Mouse (Mus musculus) midbrain, embryonic 15.5 days (tissue): ENCODE results near the gene Prx. TPM values are rescaled to one million over a fixed set of nuclear protein-coding genes. Genes with fewer than 3 reads are reported as not detected.
"Not testable (repeated sequence)": the region's sequence is repeated elsewhere in the genome, so short reads cannot be mapped to it uniquely, and the experiment has no call there.

Experiments
- ATAC-seq: fragments of 200-750 bp; cut with Nextera tagmentation; replicated peaks from 2 replicates; pipeline ENCODE4 v1.8.0; 2017; ENCODE audit warnings: moderate TSS enrichment
- H3K27ac ChIP-seq: fragments of 300-500 bp; sonication (generic); 2 replicates; pipeline ENCODE4 v1.5.1; 2015; ENCODE audit warnings: mild to moderate bottlenecking, inconsistent platforms
- H3K27me3 ChIP-seq: fragments of 300-500 bp; sonication (generic); replicated peaks from 2 replicates; pipeline ENCODE4 v1.6.1; 2015; ENCODE audit warnings: inconsistent platforms
- H3K36me3 ChIP-seq: fragments of 300-500 bp; sonication (generic); replicated peaks from 2 replicates; pipeline ENCODE4 v1.6.1; 2015; ENCODE audit warnings: inconsistent platforms
- H3K4me1 ChIP-seq: fragments of 300-500 bp; sonication (generic); 2 replicates; pipeline ENCODE4 v1.6.1; 2015; ENCODE audit warnings: inconsistent platforms
- H3K4me2 ChIP-seq: fragments of 300-500 bp; sonication (generic); 2 replicates; pipeline ENCODE4 v1.6.1; 2015; ENCODE audit warnings: inconsistent platforms, mild to moderate bottlenecking, moderate library complexity
- H3K4me3 ChIP-seq: fragments of 300-500 bp; sonication (generic); 2 replicates; pipeline ENCODE4 v1.5.1; 2015; ENCODE audit warnings: mild to moderate bottlenecking, inconsistent platforms
- H3K9ac ChIP-seq: fragments of 300-500 bp; sonication (generic); 2 replicates; pipeline ENCODE4 v1.6.1; 2015; ENCODE audit warnings: mild to moderate bottlenecking, inconsistent platforms
- H3K9me3 ChIP-seq: fragments of 300-500 bp; sonication (generic); 2 replicates; pipeline ENCODE4 v1.6.1; 2016; ENCODE audit warnings: inconsistent platforms
- WGBS: fragments of 180-500 bp; shearing (Covaris S2); methylation state at CpG from one replicate; pipeline ENCODE4 v1.1.7; 2015; ENCODE audit warnings: mixed read lengths; 5-methylcytosine and 5-hydroxymethylcytosine counted together
- polyA plus RNA-seq: library from polyadenylated mRNA; unstranded; fragments of >200 nt; fragmentation: Nextera tagmentation; extraction: Ambion mirVana; gene quantifications from 2 replicates; pipeline ENCODE4 v1.2.1, GENCODE M21; 2015

Prx gene
- polyA plus RNA-seq, 1 experiment from 2014 or later, result 1.6 TPM

DNA sequence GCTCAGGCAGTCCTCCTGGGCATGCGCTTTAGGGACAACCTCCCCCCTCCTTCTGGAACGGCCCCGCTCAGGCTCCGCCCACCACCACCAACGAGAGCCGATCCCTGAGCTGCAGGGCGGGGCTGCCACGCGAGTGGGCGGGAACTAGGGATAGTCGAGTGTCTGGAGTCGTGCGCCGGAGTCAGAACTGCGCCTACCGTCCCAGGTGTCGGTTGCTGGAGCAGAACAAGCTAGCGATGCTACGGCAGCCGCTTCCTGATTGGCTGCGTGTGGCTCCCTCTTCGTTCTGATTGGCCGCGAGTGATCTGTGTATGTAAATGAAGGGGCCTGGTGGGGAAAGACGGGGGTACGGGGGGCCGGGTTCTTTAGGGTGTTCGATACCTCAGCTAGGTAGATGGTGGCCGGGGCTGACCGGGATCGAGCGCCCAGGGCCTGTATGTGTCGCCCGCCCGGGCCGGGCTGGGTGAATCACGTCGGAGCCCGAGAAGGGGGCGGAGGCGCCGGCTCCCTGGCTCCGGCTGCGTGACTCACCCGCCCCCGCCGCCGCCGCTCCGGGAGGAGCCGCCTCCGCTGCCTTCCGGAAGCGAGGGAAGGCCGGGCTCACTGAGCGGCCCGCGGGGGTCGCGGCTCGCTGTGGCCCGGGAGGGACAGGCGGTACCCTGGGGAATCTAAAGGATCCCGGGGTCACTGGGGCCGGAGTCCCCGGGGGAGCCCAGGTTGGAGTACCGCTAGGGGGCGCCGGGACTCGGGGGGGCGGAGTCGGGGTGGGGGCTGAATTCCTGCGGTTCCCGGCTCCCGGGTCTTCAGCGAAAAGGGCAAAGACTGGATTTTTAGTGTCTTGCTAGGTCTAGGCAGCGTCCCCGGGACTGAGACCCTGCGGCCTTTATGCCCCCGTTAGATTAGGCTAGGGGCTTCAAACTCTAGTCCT, 12.1 kb upstream of the Prx start, which contains the start of gene Sertad1:
TSS of gene Sertad1 (plus strand) at position 141 of the 928 bp plus-strand sequence.
- ATAC-seq, result peak; percentile 98
- Histone ChIP-seq H3K9me3 (no peaks in the 10 kb centered on the region), H3K36me3 (no peaks in the 10 kb centered on the region), H3K27me3 (peaks cover 8% of the 10 kb centered on the region; the same call in 1 of the 2 replicates), H3K4me1 (peaks cover 14% of the 10 kb centered on the region), H3K4me2 (peak within 1 kb of the TSS; percentile 64), H3K4me3 (peak within 1 kb of the TSS; percentile 68), H3K9ac (peak within 1 kb of the TSS; percentile 64), H3K27ac (peak within 1 kb of the TSS; percentile 85)
- under 1% methylated on average over 79 of the region's 80 CpGs for whole genome bisulfite sequencing

DNA sequence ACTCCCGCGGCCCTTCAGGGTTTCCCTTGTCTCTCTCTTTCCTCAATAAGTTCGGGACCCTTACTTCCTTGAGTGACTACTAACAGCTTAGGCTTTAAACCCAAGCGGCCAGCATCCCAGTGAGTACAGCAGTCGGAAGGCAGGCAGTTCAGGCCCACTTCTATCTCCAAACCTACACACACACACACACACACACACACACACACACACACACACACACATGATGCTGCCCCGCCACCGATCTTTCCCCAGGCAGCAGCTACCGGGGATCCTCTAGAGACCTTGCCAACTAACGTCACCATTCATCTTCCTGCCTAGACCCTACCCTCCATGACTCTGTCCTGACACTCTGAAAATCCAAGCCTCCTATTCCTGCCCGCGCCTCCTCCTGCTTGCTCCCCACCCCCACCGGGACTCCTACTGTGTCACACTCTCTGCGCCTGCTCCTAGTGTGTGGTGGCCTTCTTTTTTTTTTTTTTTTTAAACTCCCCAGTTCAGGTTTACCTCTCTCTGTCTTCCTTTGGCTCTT, 11.3 kb upstream of the Prx start:
- Histone ChIP-seq H3K27ac (peak overlapping the region; percentile 85), H3K4me1 (peaks cover 14% of the 10 kb centered on the region), H3K4me3 (peak overlapping the region; percentile 68), H3K36me3 (no peaks in the 10 kb centered on the region), H3K9me3 (no peaks in the 10 kb centered on the region), H3K27me3 (peaks cover 8% of the 10 kb centered on the region; the same call in 1 of the 2 replicates), H3K4me2 (peak overlapping the region; percentile 64), H3K9ac (peak overlapping the region; percentile 64)
- whole genome bisulfite sequencing, result 6% methylated on average over 13 of the region's 13 CpGs
- no peak for ATAC-seq

DNA sequence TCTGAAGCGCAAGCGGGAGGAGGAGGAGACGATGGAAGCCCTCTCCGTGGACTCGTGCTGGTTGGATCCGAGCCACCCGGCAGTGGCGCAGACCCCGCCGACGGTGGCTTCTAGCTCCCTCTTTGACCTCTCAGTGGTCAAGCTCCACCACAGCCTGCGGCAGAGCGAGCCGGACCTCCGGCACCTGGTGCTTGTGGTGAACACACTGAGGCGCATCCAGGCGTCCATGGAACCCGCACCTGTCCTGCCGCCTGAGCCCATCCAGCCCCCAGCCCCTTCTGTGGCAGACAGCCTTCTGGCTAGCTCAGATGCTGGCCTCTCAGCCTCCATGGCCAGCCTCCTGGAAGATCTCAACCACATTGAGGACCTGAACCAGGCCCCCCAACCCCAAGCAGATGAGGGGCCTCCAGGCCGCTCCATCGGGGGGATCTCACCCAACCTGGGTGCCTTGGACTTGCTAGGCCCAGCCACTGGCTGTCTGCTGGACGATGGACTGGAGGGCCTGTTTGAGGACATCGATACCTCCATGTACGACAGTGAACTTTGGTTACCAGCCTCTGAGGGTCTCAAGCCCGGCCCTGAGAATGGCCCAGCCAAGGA, 9.8 kb upstream of the Prx start:
- H3K9me3 ChIP-seq, result no peaks in the 10 kb centered on the region
- WGBS, result 91% methylated on average over 25 of the region's 25 CpGs
- H3K9ac ChIP-seq, result no peak overlapping the region
- no peak for ATAC-seq
- peaks cover 14% of the 10 kb centered on the region for H3K4me1 ChIP-seq
- no peak overlapping the region for H3K4me3 ChIP-seq
- H3K4me2 ChIP-seq, result no peak overlapping the region
- H3K36me3 ChIP-seq, result no peaks in the 10 kb centered on the region
- peaks cover 8% of the 10 kb centered on the region; the same call in 1 of the 2 replicates for H3K27me3 ChIP-seq
- no peak overlapping the region for H3K27ac ChIP-seq

DNA sequence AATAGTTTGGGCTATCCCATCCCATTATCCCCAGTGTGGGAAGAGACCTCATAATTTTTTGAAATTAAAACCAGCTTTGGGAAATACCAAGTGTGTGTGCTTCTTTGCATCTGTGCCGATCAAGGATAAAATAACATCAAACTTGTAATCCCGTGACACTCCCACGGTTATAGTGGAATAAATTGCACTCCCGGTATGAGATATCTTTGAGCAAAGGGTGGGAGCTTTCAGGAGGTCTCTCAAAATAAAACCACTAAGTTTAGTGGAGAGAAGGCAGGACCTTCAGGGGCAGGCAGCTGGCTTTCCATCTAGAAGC, 8.9 kb upstream of the Prx start:
- Histone ChIP-seq H3K9me3 (no peaks in the 10 kb centered on the region), H3K27me3 (peaks cover 8% of the 10 kb centered on the region; the same call in 1 of the 2 replicates), H3K4me2 (peak overlapping the region; percentile 47), H3K27ac (peak overlapping the region; percentile 44), H3K4me3 (peak overlapping the region; percentile 24), H3K4me1 (peaks cover 14% of the 10 kb centered on the region), H3K36me3 (no peaks in the 10 kb centered on the region), H3K9ac (no peak overlapping the region)
- WGBS, result 43% methylated on average over 4 of the region's 4 CpGs
- ATAC-seq, result no peak

DNA sequence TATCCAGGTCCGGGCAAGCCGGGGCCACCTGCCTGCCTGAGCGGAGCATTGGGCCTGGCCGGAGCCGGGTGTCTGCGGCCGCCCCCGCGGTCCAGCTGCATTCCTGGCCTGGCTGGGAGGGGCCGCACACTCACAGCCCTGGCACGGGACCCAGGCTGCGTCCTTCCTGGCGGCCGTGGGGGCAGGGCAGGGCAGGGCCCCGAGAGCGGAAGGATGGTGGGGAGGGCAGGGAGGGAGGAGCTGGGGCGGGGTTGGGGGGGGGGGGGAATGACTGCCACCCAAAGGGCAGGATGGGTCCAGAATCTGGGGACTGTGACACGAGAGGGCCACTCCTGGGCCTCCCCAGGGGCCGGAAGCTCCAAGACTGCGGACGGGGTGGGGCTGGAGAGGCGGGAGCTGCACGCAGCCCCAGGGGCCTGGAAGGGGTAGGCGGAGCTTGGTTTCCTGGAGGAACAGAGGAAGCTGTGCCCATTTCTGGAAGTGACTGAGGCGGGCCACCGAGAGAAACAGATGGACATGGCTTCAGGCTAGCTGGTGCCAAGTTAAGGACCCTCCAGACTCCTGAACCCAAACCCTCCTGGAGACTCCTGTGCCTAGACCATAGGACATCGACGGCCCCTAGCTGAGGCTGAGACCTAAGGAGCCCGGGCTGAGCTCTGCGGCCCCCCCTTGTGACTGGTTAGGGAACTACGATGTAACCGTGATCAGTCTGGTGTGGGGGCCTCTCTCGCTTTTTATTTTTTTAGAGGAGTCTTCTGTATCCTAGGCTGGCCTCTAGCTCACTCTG, 8.4 kb upstream of the Prx start:
- peak overlapping the region; percentile 44 for H3K27ac ChIP-seq
- H3K4me3 ChIP-seq, result peak overlapping the region; percentile 24
- no peak overlapping the region for H3K9ac ChIP-seq
- H3K36me3 ChIP-seq, result no peaks in the 10 kb centered on the region
- no peak for ATAC-seq
- peak overlapping the region; percentile 47 for H3K4me2 ChIP-seq
- H3K27me3 ChIP-seq, result peaks cover 8% of the 10 kb centered on the region; the same call in 1 of the 2 replicates
- H3K9me3 ChIP-seq, result no peaks in the 10 kb centered on the region
- H3K4me1 ChIP-seq, result peaks cover 14% of the 10 kb centered on the region
- 3% methylated on average over 32 of the region's 33 CpGs for WGBS

DNA sequence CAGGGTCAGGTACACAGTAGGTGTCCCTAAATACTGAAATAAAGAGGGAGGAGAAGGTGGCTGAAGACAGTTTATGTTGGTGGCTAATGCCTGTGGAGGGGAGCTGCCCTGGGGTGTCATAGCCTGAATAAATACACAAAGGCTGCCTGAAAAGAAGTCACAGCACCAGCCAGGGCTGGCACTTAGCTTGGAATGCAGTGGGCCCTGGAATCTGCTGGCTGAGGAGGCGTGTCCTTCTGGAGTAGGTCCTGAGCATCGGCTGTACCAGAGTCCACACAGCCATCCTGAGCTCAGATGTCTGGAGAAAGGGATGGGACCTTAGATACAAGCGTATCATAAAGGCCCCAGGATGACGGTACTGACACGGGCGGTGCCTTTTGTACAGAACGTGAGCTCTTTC, 7.3 kb upstream of the Prx start:
- Histone ChIP-seq H3K36me3 (no peaks in the 10 kb centered on the region), H3K9ac (no peak overlapping the region), H3K9me3 (no peaks in the 10 kb centered on the region), H3K4me3 (no peak overlapping the region), H3K4me1 (peaks cover 11% of the 10 kb centered on the region), H3K27ac (no peak overlapping the region), H3K27me3 (peaks cover 8% of the 10 kb centered on the region; the same call in 1 of the 2 replicates), H3K4me2 (no peak overlapping the region)
- ATAC-seq, result no peak
- 78% methylated on average over 7 of the region's 7 CpGs for WGBS

DNA sequence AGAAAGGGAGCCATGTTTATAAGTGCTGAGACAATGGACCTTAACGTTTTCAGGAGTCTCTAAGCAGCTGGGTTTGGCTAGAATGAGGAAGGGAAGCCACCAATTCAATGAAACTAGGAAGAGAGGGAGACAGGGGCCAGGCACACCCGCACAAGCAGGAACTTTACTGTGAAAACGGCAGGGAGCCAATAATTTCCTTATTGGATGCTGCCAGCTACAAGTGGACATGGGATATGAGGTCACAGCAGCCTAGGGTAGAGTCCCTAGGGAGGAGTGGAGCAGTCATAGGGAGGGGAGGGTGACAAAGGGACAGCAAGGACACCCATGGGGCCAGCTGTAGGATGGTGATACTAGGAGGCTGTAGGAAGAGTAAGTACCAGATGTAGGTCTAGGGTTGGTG, 6.1 kb upstream of the Prx start:
- WGBS, result 69% methylated on average over 3 of the region's 3 CpGs
- no peak overlapping the region for H3K27ac ChIP-seq
- no peak overlapping the region for H3K4me3 ChIP-seq
- H3K36me3 ChIP-seq, result no peaks in the 10 kb centered on the region
- H3K9me3 ChIP-seq, result no peaks in the 10 kb centered on the region
- no peak for ATAC-seq
- H3K9ac ChIP-seq, result no peak overlapping the region
- H3K27me3 ChIP-seq, result peaks cover 8% of the 10 kb centered on the region; the same call in 1 of the 2 replicates
- peaks cover 6% of the 10 kb centered on the region; the same call in 1 of the 2 replicates for H3K4me1 ChIP-seq
- no peak overlapping the region for H3K4me2 ChIP-seq

DNA sequence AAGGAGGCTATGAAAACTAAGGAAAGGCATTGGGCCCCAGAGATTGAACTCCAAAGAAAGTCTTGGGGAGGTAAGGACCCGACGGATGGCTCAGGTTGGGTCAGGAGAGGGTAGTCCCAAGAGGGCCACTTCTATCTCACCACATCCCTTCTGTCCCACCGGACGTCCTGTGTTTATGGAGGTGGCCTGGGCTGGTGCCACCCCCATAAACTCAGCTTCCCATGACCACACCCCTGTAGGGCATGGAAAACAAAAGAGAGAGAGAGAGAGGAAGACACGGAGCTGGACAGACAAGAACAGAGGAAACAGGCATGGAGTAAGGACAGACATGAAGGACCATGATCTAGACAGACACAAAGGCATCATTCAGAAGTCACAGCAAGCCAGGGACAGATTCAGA, 5.7 kb upstream of the Prx start:
- ATAC-seq, result no peak
- Histone ChIP-seq H3K36me3 (no peaks in the 10 kb centered on the region), H3K27me3 (peaks cover 8% of the 10 kb centered on the region; the same call in 1 of the 2 replicates), H3K27ac (no peak overlapping the region), H3K4me2 (no peak overlapping the region), H3K9ac (no peak overlapping the region), H3K4me1 (peaks cover 6% of the 10 kb centered on the region; the same call in 1 of the 2 replicates), H3K9me3 (no peaks in the 10 kb centered on the region), H3K4me3 (no peak overlapping the region)
- WGBS, result 89% methylated on average over 5 of the region's 5 CpGs

DNA sequence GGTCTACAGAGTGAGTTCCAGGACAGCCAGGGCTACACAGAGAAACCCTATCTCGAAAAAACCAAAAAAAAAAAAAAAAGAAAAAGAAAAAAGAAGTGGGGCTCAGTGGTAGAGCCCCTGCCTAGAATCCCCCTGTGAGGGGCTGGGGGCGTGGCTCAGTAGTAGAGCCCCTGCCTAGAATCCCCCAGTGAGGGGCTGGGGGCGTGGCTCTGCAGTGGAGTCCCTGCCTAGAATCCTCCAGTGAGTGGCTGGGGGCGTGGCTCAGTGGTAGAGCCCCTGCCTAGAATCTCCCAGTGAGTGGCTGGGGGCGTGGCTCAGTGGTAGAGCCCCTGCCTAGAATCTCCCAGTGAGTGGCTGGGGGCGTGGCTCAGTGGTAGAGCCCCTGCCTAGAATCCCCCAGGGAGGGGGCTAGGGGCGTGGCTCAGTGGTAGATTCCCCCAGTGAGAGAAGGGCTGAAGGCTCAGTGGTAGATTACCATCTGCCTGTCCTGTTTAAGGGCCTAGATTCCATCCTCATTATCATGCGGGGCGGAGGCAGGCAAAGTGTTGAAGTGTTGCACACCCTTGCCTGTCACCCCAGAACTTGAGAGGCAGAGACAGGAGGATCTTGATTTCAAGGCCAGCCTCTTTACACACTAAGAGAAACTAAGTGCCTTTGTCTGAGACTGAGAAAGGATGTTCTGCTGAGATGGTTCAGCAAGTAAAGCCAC, 4.3 kb upstream of the Prx start:
- 92% methylated on average over 9 of the region's 9 CpGs for WGBS
- not testable (repeated sequence) for H3K27ac ChIP-seq

DNA sequence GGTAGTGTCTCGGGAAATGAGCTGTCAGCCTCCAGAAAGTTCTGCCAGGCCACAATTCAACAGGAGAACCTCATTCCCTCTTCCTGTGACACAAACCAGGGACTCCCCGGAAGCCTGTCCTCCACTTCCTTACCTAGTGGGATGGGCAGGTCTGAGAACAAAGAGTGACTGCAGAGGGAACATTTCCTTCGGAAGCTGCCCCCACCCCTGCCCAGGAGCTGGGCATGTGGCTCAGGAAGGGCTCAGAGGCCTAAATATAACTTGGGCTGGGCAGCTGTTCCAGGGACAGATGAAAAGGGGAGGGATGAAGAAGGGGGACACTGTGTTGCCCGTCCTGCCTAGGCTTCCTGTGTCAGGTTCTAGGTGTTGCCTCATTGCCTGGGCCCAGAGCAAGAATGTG, 2.5 kb downstream of the Prx start:
- H3K4me1 ChIP-seq, result no peaks in the 10 kb centered on the region
- H3K27me3 ChIP-seq, result no peaks in the 10 kb centered on the region
- H3K4me3 ChIP-seq, result no peak overlapping the region
- H3K36me3 ChIP-seq, result no peaks in the 10 kb centered on the region
- H3K9ac ChIP-seq, result no peak overlapping the region
- H3K4me2 ChIP-seq, result no peak overlapping the region
- H3K27ac ChIP-seq, result no peak overlapping the region
- WGBS, result 75% methylated on average over 4 of the region's 4 CpGs
- no peaks in the 10 kb centered on the region for H3K9me3 ChIP-seq
- ATAC-seq, result no peak

More for the DNA sequence above, 4.3 kb upstream of the Prx start:
- H3K36me3 ChIP-seq, H3K4me1 ChIP-seq, H3K9ac ChIP-seq, H3K4me3 ChIP-seq, ATAC-seq, H3K9me3 ChIP-seq, H3K27me3 ChIP-seq, H3K4me2 ChIP-seq: not testable (repeated sequence)

DNA sequence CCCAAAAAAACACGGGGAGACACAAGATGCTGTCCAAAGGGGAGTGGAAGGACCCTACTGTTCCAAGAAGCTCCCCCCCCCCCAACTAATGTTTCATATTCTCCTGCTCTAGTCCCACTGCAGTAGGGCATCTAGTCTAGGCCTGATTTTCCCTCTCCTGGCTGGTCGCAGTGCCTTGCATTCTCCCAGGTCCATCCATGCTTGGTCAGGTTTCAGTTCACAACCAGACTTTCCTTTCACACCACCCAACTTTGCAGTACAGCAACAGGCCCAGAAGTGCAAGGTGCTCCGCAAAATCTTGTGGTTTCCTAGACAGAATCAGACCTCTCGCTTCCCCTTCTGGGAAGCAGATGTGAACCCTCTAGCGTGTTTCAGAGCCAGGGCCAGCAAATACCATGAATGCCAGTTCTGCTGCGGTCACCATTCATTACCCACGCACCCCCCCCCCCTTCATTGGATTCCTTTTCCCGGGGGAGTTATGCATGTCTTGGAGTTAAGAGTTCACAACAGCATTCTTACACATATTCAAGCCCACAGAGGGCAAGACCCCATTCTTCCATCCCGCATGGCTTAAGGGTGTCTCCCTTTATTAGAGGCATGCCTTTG, 7.7 kb downstream of the Prx start:
- WGBS, result 43% methylated on average over 9 of the region's 9 CpGs
- peak overlapping the region; percentile 61 for H3K4me2 ChIP-seq
- peaks cover 11% of the 10 kb centered on the region for H3K4me1 ChIP-seq
- peak overlapping the region; percentile 53 for H3K4me3 ChIP-seq
- H3K36me3 ChIP-seq, result no peaks in the 10 kb centered on the region
- H3K9me3 ChIP-seq, result no peaks in the 10 kb centered on the region
- H3K27me3 ChIP-seq, result no peaks in the 10 kb centered on the region
- H3K27ac ChIP-seq, result peak overlapping the region; percentile 94
- 0 out of 2 replicates have a peak, but pooled peaks have one; percentile 1 for ATAC-seq
- peak overlapping the region; percentile 59; the same call in 1 of the 2 replicates for H3K9ac ChIP-seq
